Mouse (Mus musculus): Measurements from ENCODE around the gene Mb. TPM values are rescaled to one million over a fixed set of nuclear protein-coding genes. Genes with fewer than 3 reads are reported as not detected.

The Mb gene
- total and polyA plus RNA-seq, 3 experiments = not detected

GRCm38 (mm10) chr15:77090531-77090930 is 40.1 kb upstream of the Mb start:
- no peak overlapping the region for H3K27ac ChIP-seq (ENCODE audit: control insufficient read depth, low read depth, low read length)
- no peaks in the 10 kb centered on the region for H3K36me3 ChIP-seq (ENCODE audit: control insufficient read depth in 1 of 2, insufficient read depth in 2 of 2, low read length in 2 of 2)
- no peaks in the 10 kb centered on the region for H3K79me2 ChIP-seq (ENCODE audit: control insufficient read depth, insufficient read depth, low read length, poor library complexity)
- no peaks in the 10 kb centered on the region for H3K4me1 ChIP-seq (ENCODE audit: control insufficient read depth in 1 of 2, insufficient read depth in 2 of 2, low read length in 2 of 2)
- TF ChIP-seq NELFE (IDR thresholded peaks at IDR 0.05; ENCODE audit: low read depth, low read length) (no peak), TAL1 (IDR thresholded peaks at IDR 0.05; ENCODE audit: low read length) (no peak), RAD21 (IDR thresholded peaks at IDR 0.05; ENCODE audit: low read depth, low read length) (no peak), TBP (IDR thresholded peaks at IDR 0.05; ENCODE audit: low read depth, low read length) (no peak), HCFC1 (IDR thresholded peaks at IDR 0.05; ENCODE audit: low read depth, low read length) (no peak), MYC (IDR thresholded peaks at IDR 0.05; ENCODE audit: low read depth, low read length) (no peak), POLR2AphosphoS2 (IDR thresholded peaks at IDR 0.05; ENCODE audit: low read length) (no peak), BHLHE40 (IDR thresholded peaks at IDR 0.05; ENCODE audit: borderline replicate concordance, low read depth, low read length) (no peak), JUND (IDR thresholded peaks at IDR 0.05; ENCODE audit: low read depth, low read length) (no peak), POLR2AphosphoS5 (IDR thresholded peaks at IDR 0.05; ENCODE audit: borderline replicate concordance, low read depth, low read length) (no peak), KAT2A (conservative IDR thresholded peaks at IDR 0.05; ENCODE audit: low read depth, low read length) (no peak), GATA1 (IDR thresholded peaks at IDR 0.05; ENCODE audit: low read depth, low read length) (no peak), ZC3H11A (IDR thresholded peaks at IDR 0.05; ENCODE audit: low read depth, low read length) (no peak), TCF12 (IDR thresholded peaks at IDR 0.05; ENCODE audit: low read depth, low read length) (no peak), E2F4 (IDR thresholded peaks at IDR 0.05; ENCODE audit: borderline replicate concordance, low read depth, low read length) (no peak), ZMIZ1 (IDR thresholded peaks at IDR 0.05; ENCODE audit: low read depth, low read length) (no peak), MAFK (IDR thresholded peaks at IDR 0.05; ENCODE audit: borderline replicate concordance, low read depth, low read length) (no peak), CHD2 (IDR thresholded peaks at IDR 0.05; ENCODE audit: low read length) (no peak), CTCF (IDR thresholded peaks at IDR 0.05 in 2 of 3, conservative IDR thresholded peaks at IDR 0.05 in 1 of 3; ENCODE audit: control insufficient read depth in 1 of 3, insufficient read depth in 1 of 3, low read depth in 2 of 3, low read length in 3 of 3, poor library complexity in 1 of 3, severe bottlenecking in 1 of 3) (no peak)
- H3K4me3 ChIP-seq (ENCODE audit: control insufficient read depth in 1 of 2, insufficient read depth in 1 of 2, low read depth in 2 of 2, low read length in 2 of 2) = no peak overlapping the region
- DNase-seq (ENCODE audit: low read depth, low spot score) = no peak
- no peak overlapping the region for H3K9ac ChIP-seq (ENCODE audit: control insufficient read depth, low read depth, low read length, poor library complexity, severe bottlenecking)
- H3K27me3 ChIP-seq (ENCODE audit: control insufficient read depth in 1 of 2, insufficient read depth in 2 of 2, low read length in 2 of 2) = no peaks in the 10 kb centered on the region
- no peaks in the 10 kb centered on the region for H3K9me3 ChIP-seq (replicated peaks; ENCODE audit: insufficient read depth, low read length)

GRCm38 (mm10) chr15:77089249-77089648 is 38.8 kb upstream of the Mb start:
- Histone ChIP-seq H3K4me1 (ENCODE audit: control insufficient read depth in 1 of 2, insufficient read depth in 2 of 2, low read length in 2 of 2) (no peaks in the 10 kb centered on the region), H3K27me3 (ENCODE audit: control insufficient read depth in 1 of 2, insufficient read depth in 2 of 2, low read length in 2 of 2) (no peaks in the 10 kb centered on the region), H3K79me2 (ENCODE audit: control insufficient read depth, insufficient read depth, low read length, poor library complexity) (no peaks in the 10 kb centered on the region), H3K36me3 (ENCODE audit: control insufficient read depth in 1 of 2, insufficient read depth in 2 of 2, low read length in 2 of 2) (no peaks in the 10 kb centered on the region), H3K4me3 (ENCODE audit: control insufficient read depth in 1 of 2, insufficient read depth in 1 of 2, low read depth in 2 of 2, low read length in 2 of 2) (no peak overlapping the region), H3K9me3 (replicated peaks; ENCODE audit: insufficient read depth, low read length) (no peaks in the 10 kb centered on the region), H3K9ac (ENCODE audit: control insufficient read depth, low read depth, low read length, poor library complexity, severe bottlenecking) (no peak overlapping the region), H3K27ac (ENCODE audit: control insufficient read depth, low read depth, low read length) (no peak overlapping the region)
- DNase-seq (ENCODE audit: low read depth, low spot score) = no peak
- TF ChIP-seq TBP (IDR thresholded peaks at IDR 0.05; ENCODE audit: low read depth, low read length) (no peak), ELF1 (IDR thresholded peaks at IDR 0.05; ENCODE audit: low read depth, low read length) (no peak), CHD1 (IDR thresholded peaks at IDR 0.05; ENCODE audit: low read depth, low read length) (no peak)
